Mouse (Mus musculus) kidney, postnatal 0 days (tissue): ENCODE measurements around the gene Csl. TPM values are rescaled to one million over a fixed set of nuclear protein-coding genes. Genes with fewer than 3 reads are reported as not detected.

Experiments used
- ATAC-seq: fragments of 200-750 bp; cut with Nextera tagmentation; replicated peaks from 2 replicates; pipeline ENCODE4 v1.8.0; 2017; ENCODE audit warnings: low read depth, moderate number of reproducible peaks, moderate TSS enrichment, moderate library complexity; ENCODE audit not compliant: low FRiP score
- DNase-seq: peaks from one replicate; pipeline ENCODE4 v3.0.0-alpha.2; 2016; ENCODE audit warnings: low spot score
- H3K27ac ChIP-seq: fragments of 300-500 bp; sonication (generic); 2 replicates; pipeline ENCODE4 v1.5.1; 2014; ENCODE audit warnings: mild to moderate bottlenecking
- H3K27me3 ChIP-seq: fragments of 300-500 bp; sonication (generic); 2 replicates; pipeline ENCODE4 v1.6.1; 2014; ENCODE audit warnings: low read length, mixed read lengths; ENCODE audit not compliant: insufficient read depth
- H3K36me3 ChIP-seq: fragments of 300-500 bp; sonication (generic); 2 replicates; pipeline ENCODE4 v1.6.1; 2014; ENCODE audit warnings: low read length, mixed read lengths; ENCODE audit not compliant: insufficient read depth
- H3K4me1 ChIP-seq: fragments of 300-500 bp; sonication (generic); replicated peaks from 2 replicates; pipeline ENCODE4 v1.6.1; 2014; ENCODE audit warnings: antibody characterized with exemption, low read length, mixed read lengths; ENCODE audit not compliant: insufficient read depth
- H3K4me2 ChIP-seq: fragments of 300-500 bp; sonication (generic); 2 replicates; pipeline ENCODE4 v1.6.1; 2014; ENCODE audit warnings: mild to moderate bottlenecking, low read length, moderate library complexity, mixed read lengths
- H3K4me3 ChIP-seq: fragments of 300-500 bp; sonication (generic); replicated peaks from 2 replicates; pipeline ENCODE4 v1.5.1; 2014; ENCODE audit warnings: low read depth, low read length
- H3K9ac ChIP-seq: fragments of 300-500 bp; sonication (generic); 2 replicates; pipeline ENCODE4 v1.6.1; 2014; ENCODE audit warnings: low read depth, low read length
- H3K9me3 ChIP-seq: fragments of 300-500 bp; sonication (generic); replicated peaks from 2 replicates; pipeline ENCODE4 v1.6.1; 2016; ENCODE audit warnings: low read length, inconsistent platforms, mixed read lengths
- CTCF ChIP-seq: IDR thresholded peaks from 2 replicates; pipeline ENCODE4 v1.5.1; 2016; ENCODE audit warnings: antibody characterized with exemption, low read depth, mild to moderate bottlenecking, moderate library complexity
- WGBS: fragments of 180-500 bp; shearing (Covaris S2); extraction: QIAGEN DNeasy Blood & Tissue Kit; methylation state at CpG from one replicate; pipeline ENCODE4 v1.1.7; 2014; 5-methylcytosine and 5-hydroxymethylcytosine counted together
- polyA plus RNA-seq: library from polyadenylated mRNA; unstranded; fragments of >200 nt; fragmentation: Nextera tagmentation; extraction: Ambion mirVana; gene quantifications from 2 replicates; pipeline ENCODE4 v1.2.1, GENCODE M21; 2015

Gene Csl
- 0.06 and 0.13 TPM in 2 replicates for polyA plus RNA-seq

DNA sequence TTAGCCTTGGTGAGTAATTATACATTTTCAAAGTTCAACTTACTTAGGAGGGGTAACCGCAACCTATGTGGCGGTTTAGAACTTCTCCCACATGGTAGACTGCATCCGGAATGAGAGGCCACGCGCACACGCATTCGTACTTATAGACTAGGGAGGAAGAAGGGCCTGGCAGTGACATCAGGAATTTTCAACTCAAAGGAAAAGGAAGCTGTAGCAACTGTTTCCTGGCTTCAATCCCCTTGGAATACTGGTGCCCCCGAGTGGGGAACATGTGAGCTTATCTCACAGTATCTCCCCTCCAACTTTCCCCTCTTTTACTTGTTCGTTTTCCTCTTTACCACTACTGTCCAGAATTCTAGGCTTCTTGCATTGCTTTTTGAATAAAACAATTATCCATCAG, at the start of gene Csl:
Gene Csl (minus strand): TSS at position 101 of the 400 bp plus-strand sequence.
- no peak within 1 kb of the TSS for H3K9ac ChIP-seq
- no peaks in the 10 kb centered on the region for H3K4me1 ChIP-seq
- DNase-seq (no peak), ATAC-seq (no peak)
- no peak within 1 kb of the TSS for H3K27ac ChIP-seq
- 93% methylated on average over 9 of the region's 9 CpGs for WGBS
- H3K4me3 ChIP-seq, result no peak within 1 kb of the TSS
- no peaks in the 10 kb centered on the region for H3K27me3 ChIP-seq
- TF ChIP-seq CTCF, result no peak
- no peaks in the 10 kb centered on the region for H3K9me3 ChIP-seq
- H3K4me2 ChIP-seq, result no peak within 1 kb of the TSS
- no peaks in the 10 kb centered on the region for H3K36me3 ChIP-seq

DNA sequence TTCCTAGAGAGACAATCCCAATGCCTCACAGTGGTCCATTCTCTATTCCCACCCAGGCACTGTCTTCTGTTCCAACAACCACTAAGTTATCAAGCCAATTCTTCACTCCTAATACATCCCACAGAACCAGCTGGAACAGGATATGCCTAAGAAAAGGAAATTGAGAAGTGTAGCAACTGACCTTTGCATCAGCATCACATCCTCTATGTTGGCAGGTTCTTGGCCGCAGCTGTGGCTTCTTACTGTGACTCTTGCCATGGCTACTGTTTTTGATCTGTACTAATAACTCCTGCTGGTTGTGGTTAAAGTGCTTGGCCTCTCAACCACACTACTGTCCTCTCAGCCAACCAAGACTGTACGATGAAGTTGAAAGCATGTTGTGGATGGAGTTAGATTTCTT, 30.0 kb upstream of the Csl start:
- Histone ChIP-seq H3K9ac (no peak overlapping the region), H3K27ac (no peak overlapping the region), H3K36me3 (no peaks in the 10 kb centered on the region), H3K4me3 (no peak overlapping the region), H3K9me3 (no peaks in the 10 kb centered on the region), H3K4me1 (no peaks in the 10 kb centered on the region), H3K27me3 (no peaks in the 10 kb centered on the region), H3K4me2 (no peak overlapping the region)
- DNase-seq, result peak; percentile 45
- TF ChIP-seq CTCF, result no peak
- ATAC-seq, result no peak
- 41% methylated on average over 2 of the region's 2 CpGs for WGBS

GRCm38 (mm10) chr10:99774228-99775120, 15.0 kb upstream of the Csl start:
- H3K4me2 ChIP-seq, result no peak overlapping the region
- no peaks in the 10 kb centered on the region for H3K36me3 ChIP-seq
- no peak overlapping the region for H3K4me3 ChIP-seq
- no peak overlapping the region for H3K27ac ChIP-seq
- no peaks in the 10 kb centered on the region for H3K27me3 ChIP-seq
- no peaks in the 10 kb centered on the region for H3K4me1 ChIP-seq
- TF ChIP-seq CTCF, result no peak
- no peaks in the 10 kb centered on the region for H3K9me3 ChIP-seq
- ATAC-seq (no peak), DNase-seq (no peak)
- H3K9ac ChIP-seq, result no peak overlapping the region
- 81% methylated on average over 12 of the region's 12 CpGs for WGBS

- ATAC-seq, result no peak
- WGBS, result 73% methylated on average over 2 of the region's 2 CpGs
- no peaks in the 10 kb centered on the region for H3K4me1 ChIP-seq
- DNase-seq, result no peak
- no peaks in the 10 kb centered on the region for H3K36me3 ChIP-seq
- H3K27ac ChIP-seq, result no peak overlapping the region
- no peak for TF ChIP-seq CTCF
- no peak overlapping the region for H3K4me2 ChIP-seq
- H3K4me3 ChIP-seq, result no peak overlapping the region
- no peaks in the 10 kb centered on the region for H3K9me3 ChIP-seq
- no peaks in the 10 kb centered on the region for H3K27me3 ChIP-seq
- H3K9ac ChIP-seq, result no peak overlapping the region
Observed at GRCm38 (mm10) chr10:99750146-99750545, 9.3 kb downstream of the Csl start.

GRCm38 (mm10) chr10:99748668-99749260, 10.7 kb downstream of the Csl start:
- Histone ChIP-seq H3K36me3 (no peaks in the 10 kb centered on the region), H3K9me3 (no peaks in the 10 kb centered on the region), H3K4me1 (no peaks in the 10 kb centered on the region), H3K9ac (no peak overlapping the region), H3K27me3 (no peaks in the 10 kb centered on the region), H3K27ac (no peak overlapping the region), H3K4me2 (no peak overlapping the region), H3K4me3 (no peak overlapping the region)
- no peak for TF ChIP-seq CTCF
- WGBS, result 55% methylated on average over 2 of the region's 2 CpGs
- ATAC-seq (no peak), DNase-seq (peak; percentile 32)

GRCm38 (mm10) chr10:99748009-99748408, 11.4 kb downstream of the Csl start:
- Histone ChIP-seq H3K9ac (no peak overlapping the region), H3K4me1 (no peaks in the 10 kb centered on the region), H3K9me3 (no peaks in the 10 kb centered on the region), H3K4me3 (no peak overlapping the region), H3K36me3 (no peaks in the 10 kb centered on the region), H3K4me2 (no peak overlapping the region), H3K27ac (0 out of 2 replicates have a peak overlapping the region, but pooled peaks have one; percentile 10), H3K27me3 (no peaks in the 10 kb centered on the region)
- no peak for TF ChIP-seq CTCF
- WGBS, result 51% methylated on average over 2 of the region's 2 CpGs
- ATAC-seq (no peak), DNase-seq (peak; percentile 38)
